Mouse (Mus musculus) brain, embryonic 14.5 days (tissue): Measurements from ENCODE around the gene Crtc2.

ENCODE experiments used
- CTCF ChIP-seq: fragments of 200-500 bp; IDR thresholded peaks from 2 replicates; pipeline ENCODE4 v1.5.1; 2012; ENCODE audit warnings: inconsistent platforms, mild to moderate bottlenecking, moderate library complexity, borderline replicate concordance; ENCODE audit not compliant: insufficient read depth, insufficient read length; ENCODE audit errors: extremely low read depth
- POLR2A ChIP-seq: fragments of 200-500 bp; IDR thresholded peaks from 2 replicates; pipeline ENCODE4 v1.6.1; 2012; ENCODE audit warnings: mild to moderate bottlenecking, inconsistent platforms, borderline replicate concordance; ENCODE audit not compliant: poor library complexity, insufficient read depth, insufficient read length, severe bottlenecking; ENCODE audit errors: extremely low read depth

- TF ChIP-seq POLR2A (no peak), CTCF (no peak)
These were observed 49.4 kb upstream of the Crtc2 start for GRCm38 (mm10) chr3:90204582-90204981.
